Mouse (Mus musculus) v-Abl transformed pro-B cells (cell line): Measurements from ENCODE around the gene A030014E15Rik.

Experiments used
- in situ Hi-C, 2 experiments: fragments of 400-800 bp; cut with MboI; formaldehyde crosslinking; loops; one replicate each; pipeline ENCODE4 v1.15.1; 2025; ENCODE audit not compliant: unreplicated experiment in 2 of 2

A030014E15Rik gene

DNA sequence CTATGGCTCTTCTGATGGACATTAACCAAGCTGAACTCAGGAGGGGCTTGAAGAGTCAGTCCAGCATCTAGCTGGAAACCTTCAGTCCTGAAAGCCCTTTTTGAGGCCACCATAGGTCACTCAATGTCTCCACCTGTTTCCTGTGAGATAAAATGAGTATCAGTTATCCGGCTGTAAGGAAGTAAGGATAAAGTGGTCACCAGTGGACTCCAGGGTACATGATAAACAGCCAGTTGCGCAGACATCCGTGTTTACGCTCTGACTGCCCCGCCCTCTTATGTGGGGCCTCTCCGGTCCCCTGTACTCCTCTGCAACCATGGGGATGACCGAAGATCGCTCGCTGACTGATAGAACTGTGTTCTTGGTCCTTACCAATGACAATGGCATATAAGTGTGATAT, 49.6 kb downstream of the A030014E15Rik start:
- in situ Hi-C loops = no loop called here
